Mouse (Mus musculus) ES-Bruce4 (cell line): ENCODE measurements around the gene Trpd52l3. TPM values are rescaled to one million over a fixed set of nuclear protein-coding genes. Genes with fewer than 3 reads are reported as not detected.

Experiments used
- H3K27ac ChIP-seq: 2 replicates; pipeline ENCODE4 v1.5.1; 2012; ENCODE audit warnings: low read length, inconsistent platforms; ENCODE audit not compliant: insufficient read depth
- H3K27me3 ChIP-seq: 2 replicates; pipeline ENCODE4 v1.6.1; 2012; ENCODE audit warnings: mild to moderate bottlenecking, low read length, inconsistent platforms; ENCODE audit not compliant: control insufficient read depth, poor library complexity, insufficient read depth, severe bottlenecking
- H3K36me3 ChIP-seq: 2 replicates; pipeline ENCODE4 v1.6.1; 2012; ENCODE audit warnings: inconsistent platforms, mild to moderate bottlenecking, low read length, moderate library complexity; ENCODE audit not compliant: control insufficient read depth, poor library complexity, insufficient read depth, severe bottlenecking
- H3K4me1 ChIP-seq: one replicate; pipeline ENCODE4 v1.8.1; 2011; ENCODE audit warnings: low read length; ENCODE audit not compliant: control insufficient read depth, insufficient read depth
- H3K4me3 ChIP-seq: 2 replicates; pipeline ENCODE4 v1.5.1; 2011; ENCODE audit warnings: low read depth, mild to moderate bottlenecking, low read length
- H3K9ac ChIP-seq: 2 replicates; pipeline ENCODE4 v1.6.1; 2012; ENCODE audit warnings: low read depth, mild to moderate bottlenecking, inconsistent platforms; ENCODE audit not compliant: poor library complexity, severe bottlenecking
- H3K9me3 ChIP-seq: replicated peaks from 2 replicates; pipeline ENCODE4 v1.6.1; 2012; ENCODE audit warnings: mild to moderate bottlenecking, low read length, inconsistent platforms; ENCODE audit not compliant: control insufficient read depth, poor library complexity, insufficient read depth, severe bottlenecking
- CTCF ChIP-seq: IDR thresholded peaks from one replicate; pipeline ENCODE4 v1.8.1; 2011; ENCODE audit warnings: low read depth, low read length
- EP300 ChIP-seq: IDR thresholded peaks from 2 replicates; pipeline ENCODE4 v1.6.1; 2011; ENCODE audit warnings: low read depth, low read length; ENCODE audit not compliant: insufficient read depth
- POLR2A ChIP-seq: IDR thresholded peaks from one replicate; pipeline ENCODE4 v1.8.1; 2011; ENCODE audit warnings: low read length; ENCODE audit not compliant: insufficient read depth
- polyA plus RNA-seq: library from polyadenylated mRNA; stranded (reverse); fragments of >200 nt; gene quantifications from 2 replicates; pipeline ENCODE4 v1.2.4, GENCODE M21; 2011; ENCODE audit warnings: low read depth; ENCODE audit not compliant: missing spikeins, insufficient read depth, insufficient read length

Gene Trpd52l3
- not detected in 2 replicates for polyA plus RNA-seq

DNA sequence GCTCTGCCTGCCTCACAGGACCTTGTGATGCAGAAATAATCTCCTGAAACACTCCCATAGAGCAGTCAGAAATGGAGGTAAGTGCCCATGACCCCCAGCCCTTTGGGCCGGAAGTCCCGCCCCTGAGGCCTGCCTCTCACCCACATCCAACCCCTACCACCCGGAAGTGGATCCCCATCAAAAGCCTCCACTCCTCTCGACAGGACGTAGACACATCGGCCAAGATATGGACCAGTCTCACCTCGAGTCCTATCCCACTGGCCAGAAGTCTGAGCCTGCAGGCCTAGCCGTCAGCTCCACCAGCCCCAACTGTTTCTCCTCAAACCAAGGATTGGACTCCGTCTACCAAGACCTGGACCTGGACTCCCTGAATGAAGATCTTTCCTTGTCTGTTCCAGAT is at the start of gene Trpd52l3:
TSS of gene Trpd52l3 (plus strand) at position 170 of the 400 bp plus-strand sequence.
- H3K9ac ChIP-seq = no peak within 1 kb of the TSS
- TF ChIP-seq EP300 (no peak), POLR2A (no peak), CTCF (no peak)
- H3K27me3 ChIP-seq = no peaks in the 10 kb centered on the region
- no peaks in the 10 kb centered on the region for H3K9me3 ChIP-seq
- no peaks in the 10 kb centered on the region for H3K4me1 ChIP-seq
- no peak within 1 kb of the TSS for H3K4me3 ChIP-seq
- no peaks in the 10 kb centered on the region for H3K36me3 ChIP-seq
- H3K27ac ChIP-seq = no peak within 1 kb of the TSS

DNA sequence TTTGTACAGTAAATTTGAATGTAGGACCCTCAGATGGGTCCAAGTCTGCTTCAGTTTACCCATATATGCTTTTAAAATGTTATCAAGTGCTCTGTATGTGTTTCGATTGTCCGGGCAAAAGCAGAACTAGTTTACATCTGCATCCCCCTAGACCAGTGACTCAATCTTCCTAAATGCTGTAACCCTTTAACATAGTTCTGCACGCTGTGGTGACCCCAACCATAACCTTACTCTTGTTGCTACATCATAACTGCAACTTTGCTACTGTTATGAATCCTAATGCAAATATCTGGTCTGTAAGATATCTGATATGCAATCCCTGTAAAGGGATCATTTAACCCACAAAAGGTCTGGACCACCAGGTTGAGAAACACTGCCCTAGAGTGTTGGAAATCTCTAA is 49.8 kb upstream of the Trpd52l3 start:
- no peak for TF ChIP-seq CTCF
- no peak for TF ChIP-seq EP300
- no peak for TF ChIP-seq POLR2A
- Histone ChIP-seq H3K36me3 (no peaks in the 10 kb centered on the region), H3K27ac (no peak overlapping the region), H3K27me3 (no peaks in the 10 kb centered on the region), H3K4me1 (no peaks in the 10 kb centered on the region), H3K9ac (no peak overlapping the region), H3K9me3 (no peaks in the 10 kb centered on the region), H3K4me3 (no peak overlapping the region)

DNA sequence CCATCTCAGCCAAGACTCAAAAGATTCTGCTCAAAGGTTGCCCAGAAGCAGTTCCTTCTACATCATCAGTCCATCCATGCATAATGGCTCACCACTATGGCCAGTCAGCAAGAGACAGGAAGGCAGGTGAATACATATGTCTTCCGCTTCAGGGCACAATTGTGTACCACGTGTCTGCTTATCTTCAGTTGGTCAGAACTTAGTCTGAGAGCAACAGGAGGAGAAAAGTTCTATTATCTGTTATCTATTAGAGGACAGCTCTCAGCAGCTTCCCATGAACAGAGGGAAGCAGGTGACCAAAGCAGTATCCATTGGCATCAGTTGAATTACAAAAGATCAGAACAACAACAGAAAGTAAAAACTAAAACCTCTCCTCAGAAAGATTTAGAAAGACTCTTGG is 48.1 kb upstream of the Trpd52l3 start:
- TF ChIP-seq POLR2A (no peak), CTCF (no peak), EP300 (no peak)
- Histone ChIP-seq H3K36me3 (no peaks in the 10 kb centered on the region), H3K27ac (no peak overlapping the region), H3K27me3 (no peaks in the 10 kb centered on the region), H3K4me3 (no peak overlapping the region), H3K4me1 (no peaks in the 10 kb centered on the region), H3K9ac (no peak overlapping the region), H3K9me3 (no peaks in the 10 kb centered on the region)

DNA sequence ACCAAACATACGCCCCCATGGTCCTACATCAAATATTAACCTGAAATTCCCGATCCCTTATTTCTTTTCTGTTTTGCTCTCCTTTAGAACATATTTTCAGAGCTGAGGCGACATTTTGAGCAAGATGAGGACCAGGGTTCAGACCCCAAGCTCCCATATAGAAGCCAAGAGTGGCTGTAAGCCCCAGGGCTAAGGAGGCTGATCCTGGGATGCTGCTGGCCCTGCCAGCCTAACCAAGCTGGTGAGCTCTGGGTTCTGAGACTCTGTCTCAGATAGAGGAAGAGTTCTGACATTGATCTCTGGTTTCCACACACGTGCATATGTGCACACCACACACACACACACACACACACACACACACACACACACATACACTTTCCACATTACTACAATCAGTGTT is 42.7 kb upstream of the Trpd52l3 start:
- no peak for TF ChIP-seq POLR2A
- no peak for TF ChIP-seq EP300
- no peak for TF ChIP-seq CTCF
- H3K9ac ChIP-seq = no peak overlapping the region
- H3K27ac ChIP-seq = no peak overlapping the region
- H3K36me3 ChIP-seq = no peaks in the 10 kb centered on the region
- no peaks in the 10 kb centered on the region for H3K27me3 ChIP-seq
- H3K4me3 ChIP-seq = no peak overlapping the region
- no peaks in the 10 kb centered on the region for H3K4me1 ChIP-seq
- H3K9me3 ChIP-seq = no peaks in the 10 kb centered on the region

DNA sequence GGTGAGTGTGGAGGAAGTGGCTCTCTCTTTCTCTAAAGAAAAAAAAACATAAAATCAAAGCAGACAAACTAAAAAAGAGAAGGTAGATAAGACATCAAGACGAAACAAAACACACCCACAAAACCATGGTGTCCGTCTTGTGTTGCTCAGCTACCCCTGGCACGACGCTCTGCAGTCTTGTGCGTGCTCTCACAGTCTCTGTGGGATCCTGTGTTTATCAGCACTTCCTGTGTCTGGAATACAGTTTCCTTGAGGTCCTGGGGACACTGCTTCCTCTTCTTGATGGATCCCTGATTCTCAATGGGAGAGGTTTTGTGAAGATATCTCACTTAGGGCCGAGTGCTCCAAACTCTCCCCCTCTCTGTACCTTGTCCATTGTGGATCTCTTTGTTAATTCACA is 41.7 kb upstream of the Trpd52l3 start:
- no peak overlapping the region for H3K4me3 ChIP-seq
- H3K9ac ChIP-seq = no peak overlapping the region
- H3K9me3 ChIP-seq = no peaks in the 10 kb centered on the region; the same call in 1 of the 2 replicates
- TF ChIP-seq EP300 (no peak), POLR2A (no peak), CTCF (no peak)
- no peaks in the 10 kb centered on the region for H3K27me3 ChIP-seq
- no peak overlapping the region for H3K27ac ChIP-seq
- no peaks in the 10 kb centered on the region for H3K36me3 ChIP-seq
- H3K4me1 ChIP-seq = no peaks in the 10 kb centered on the region

DNA sequence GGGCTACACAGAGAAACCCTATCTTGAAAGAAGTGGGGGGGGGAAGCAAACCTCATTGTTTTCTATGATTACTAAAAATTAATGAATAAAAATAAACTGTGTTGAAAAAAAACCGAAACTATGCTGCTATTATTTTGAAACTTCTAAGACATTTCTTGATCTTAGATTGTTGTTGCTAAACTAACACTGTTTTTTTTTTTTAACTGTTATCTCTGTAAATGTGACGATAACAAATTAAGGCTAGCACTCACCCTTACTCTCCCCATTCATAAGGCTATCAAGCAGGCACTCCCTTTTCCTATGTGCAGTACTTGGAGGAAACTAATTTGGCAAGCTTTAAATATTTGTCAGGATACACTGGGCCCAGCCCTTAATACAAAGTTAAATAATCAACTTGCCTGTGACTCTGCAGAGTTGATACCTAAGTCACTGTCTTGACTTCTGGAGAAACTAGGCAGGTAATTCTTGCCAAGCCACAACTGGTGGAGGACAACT is 39.9 kb upstream of the Trpd52l3 start:
- no peak overlapping the region for H3K27ac ChIP-seq
- no peaks in the 10 kb centered on the region for H3K4me1 ChIP-seq
- no peaks in the 10 kb centered on the region; the same call in 1 of the 2 replicates for H3K9me3 ChIP-seq
- TF ChIP-seq EP300 (no peak), CTCF (no peak), POLR2A (no peak)
- no peak overlapping the region for H3K9ac ChIP-seq
- no peaks in the 10 kb centered on the region for H3K27me3 ChIP-seq
- no peak overlapping the region for H3K4me3 ChIP-seq
- H3K36me3 ChIP-seq = no peaks in the 10 kb centered on the region
